ENCODE assay signal across 7 mouse cellular contexts in genomic region chr17:46031621-46032211, GRCm38 (mm10). TPM values are rescaled to one million over a fixed set of nuclear protein-coding genes. Genes with fewer than 3 reads are reported as not detected.
DNase-seq lines count a peak whose midpoint lies in the region; ATAC-seq and TF ChIP-seq lines count a peak whose summit lies in the region.

No protein-coding gene starts in this region.

- no peaks in the 10 kb centered on the region for H3K27me3 ChIP-seq in limb, embryonic 14.5 days (ENCODE audit: control insufficient read depth, insufficient read depth, low read length)
- no peaks in the 10 kb centered on the region for H3K27me3 ChIP-seq in midbrain, embryonic 14.5 days (ENCODE audit: control insufficient read depth, insufficient read depth, low read length)
- no peaks in the 10 kb centered on the region for H3K27me3 ChIP-seq in stomach, embryonic 14.5 days (ENCODE audit: control insufficient read depth, insufficient read depth, low read length)

- peak; percentile 21; the same call in 1 of the 2 replicates for ATAC-seq in granulocyte monocyte progenitor cell, adult 5-6 weeks (replicated peaks; ENCODE audit: poor library complexity, severe bottlenecking)
- no peak for ATAC-seq in limb, embryonic 14.5 days (ENCODE audit: low FRiP score, low read depth)
- ATAC-seq in midbrain, embryonic 14.5 days (ENCODE audit: low FRiP score, low TSS enrichment), result no peak
- no peak for ATAC-seq in stomach, embryonic 14.5 days (ENCODE audit: insufficient number of reproducible peaks, insufficient read depth, low FRiP score, low read depth)

- H3K4me1 ChIP-seq in limb, embryonic 14.5 days (ENCODE audit: control insufficient read depth, insufficient read depth, low read length), result peaks cover 43% of the 10 kb centered on the region
- peaks cover 30% of the 10 kb centered on the region for H3K4me1 ChIP-seq in midbrain, embryonic 14.5 days (ENCODE audit: control insufficient read depth, insufficient read depth, low read length)
- H3K4me1 ChIP-seq in stomach, embryonic 14.5 days (ENCODE audit: control insufficient read depth, insufficient read depth, low read length), result peaks cover 43% of the 10 kb centered on the region

- H3K27ac ChIP-seq in limb, embryonic 14.5 days (replicated peaks; ENCODE audit: low read depth, low read length), result peak overlapping the region; percentile 92
- H3K27ac ChIP-seq in midbrain, embryonic 14.5 days (replicated peaks; ENCODE audit: low read depth, low read length), result peak overlapping the region; percentile 87
- H3K27ac ChIP-seq in stomach, embryonic 14.5 days (ENCODE audit: low read length), result peak overlapping the region; percentile 99

- peak overlapping the region; percentile 67 for H3K4me2 ChIP-seq in limb, embryonic 14.5 days (replicated peaks; ENCODE audit: low read depth, low read length, severe bottlenecking)
- peak overlapping the region; percentile 90 for H3K4me2 ChIP-seq in midbrain, embryonic 14.5 days (ENCODE audit: low read length)
- H3K4me2 ChIP-seq in stomach, embryonic 14.5 days (replicated peaks; ENCODE audit: low read depth, low read length), result peak overlapping the region; percentile 83

- H3K9ac ChIP-seq in limb, embryonic 14.5 days (ENCODE audit: low read depth, low read length, severe bottlenecking), result peak overlapping the region; percentile 88
- peak overlapping the region; percentile 86 for H3K9ac ChIP-seq in midbrain, embryonic 14.5 days (replicated peaks; ENCODE audit: low read length)
- peak overlapping the region; percentile 99 for H3K9ac ChIP-seq in stomach, embryonic 14.5 days (replicated peaks; ENCODE audit: low read depth, low read length)

- 0 out of 2 replicates have a peak, but pooled peaks cover 7% of the 10 kb centered on the region for H3K36me3 ChIP-seq in limb, embryonic 14.5 days (ENCODE audit: control insufficient read depth, insufficient read depth, low read length)
- H3K36me3 ChIP-seq in midbrain, embryonic 14.5 days (ENCODE audit: control insufficient read depth, insufficient read depth, low read length), result no peaks in the 10 kb centered on the region
- no peaks in the 10 kb centered on the region; the same call in 1 of the 2 replicates for H3K36me3 ChIP-seq in stomach, embryonic 14.5 days (ENCODE audit: control insufficient read depth, insufficient read depth, low read length)

- H3K9me3 ChIP-seq in limb, embryonic 14.5 days (ENCODE audit: control insufficient read depth, low read length), result no peaks in the 10 kb centered on the region
- H3K9me3 ChIP-seq in midbrain, embryonic 14.5 days (ENCODE audit: control insufficient read depth, low read length), result no peaks in the 10 kb centered on the region
- no peaks in the 10 kb centered on the region for H3K9me3 ChIP-seq in stomach, embryonic 14.5 days (ENCODE audit: control insufficient read depth, low read depth, low read length)

- WGBS in limb, embryonic 14.5 days, result 2% methylated on average over 36 of the region's 50 CpGs
- under 1% methylated on average over 50 of the region's 50 CpGs for WGBS in midbrain, embryonic 14.5 days
- WGBS in stomach, embryonic 14.5 days, result under 1% methylated on average over 50 of the region's 50 CpGs

- peak overlapping the region; percentile 93 for H3K4me3 ChIP-seq in limb, embryonic 14.5 days (replicated peaks; ENCODE audit: low read length)
- H3K4me3 ChIP-seq in midbrain, embryonic 14.5 days (replicated peaks; ENCODE audit: low read depth, low read length), result peak overlapping the region; percentile 83
- peak overlapping the region; percentile 95 for H3K4me3 ChIP-seq in stomach, embryonic 14.5 days (ENCODE audit: low read depth, low read length)

- peak; percentile 75 for DNase-seq in adrenal gland, adult 8-10 months
- DNase-seq in embryo, embryonic 10.5 days (ENCODE audit: low spot score), result peak; percentile 71
- peak; percentile 72 for DNase-seq in kidney, adult 18-20 months
- DNase-seq in limb, embryonic 14.5 days (ENCODE audit: low spot score), result peak; percentile 35
- DNase-seq in midbrain, embryonic 14.5 days, result no peak

- no peak for TF ChIP-seq POLR2A in limb, embryonic 14.5 days (IDR thresholded peaks at IDR 0.05; ENCODE audit: borderline replicate concordance, extremely low read depth, insufficient read depth, insufficient read length)

RNA-seq across cellular contexts. Expression of gene Vegfa, which starts 0.5 kb away (rescaled TPM):
- total RNA-seq in adrenal gland, adult 8-10 months (2022), result 100 to 1,000 TPM; 270 to 756 (median 501) TPM
- 21.2 and 28.6 TPM in 2 replicates for total RNA-seq in granulocyte monocyte progenitor cell, adult 5-6 weeks (2014; fragmentation: Nextera tagmentation)
- 34.3 and 41.4 TPM in 2 replicates for total RNA-seq in granulocyte monocyte progenitor cell, adult 5-6 weeks (2017)
- polyA plus RNA-seq in limb, embryonic 14.5 days (2012; rRNA removed), result 306 and 353 TPM in 2 replicates
- 5.3 and 6.0 TPM in 2 replicates for polyA plus RNA-seq in limb, embryonic 14.5 days (2014; fragmentation: Nextera tagmentation; extraction: Ambion mirVana)
- 4.3 and 5.5 TPM in 2 replicates for polyA plus RNA-seq in midbrain, embryonic 14.5 days (2014; fragmentation: Nextera tagmentation; extraction: Ambion mirVana)
- polyA plus RNA-seq in stomach, embryonic 14.5 days (2014; fragmentation: Nextera tagmentation; extraction: Ambion mirVana), result 6.8 and 8.1 TPM in 2 replicates
